Comparison of ENCODE assay signal across 8 mouse cellular contexts in the genomic region with DNA sequence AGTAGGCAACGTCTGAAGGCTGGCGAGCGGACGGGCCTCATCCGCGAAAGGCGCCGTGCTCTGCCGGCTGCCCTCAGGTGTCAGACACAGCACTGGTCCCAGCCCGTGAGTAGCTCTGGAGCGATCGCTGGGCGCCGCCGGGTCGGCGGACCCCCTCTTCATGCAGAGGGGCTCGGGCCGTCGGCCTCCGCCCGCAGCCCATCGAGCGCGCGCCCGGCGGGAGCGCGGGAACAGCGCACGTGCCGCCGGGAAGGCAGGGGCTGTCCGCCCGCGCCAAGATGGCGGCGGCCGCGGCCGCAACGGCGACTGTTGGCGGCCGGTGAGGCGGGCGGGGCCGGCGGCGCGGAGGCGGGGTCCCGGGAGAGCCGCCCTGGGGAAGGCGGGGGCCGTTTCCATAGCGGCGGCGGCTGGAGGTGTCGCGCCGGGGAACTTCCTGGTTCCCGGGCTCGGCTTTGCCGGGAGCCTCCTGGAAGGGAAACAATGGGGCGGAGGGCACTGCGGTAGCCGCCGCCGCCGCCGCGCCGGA. TPM values are rescaled to one million over a fixed set of nuclear protein-coding genes. Genes with fewer than 3 reads are reported as not detected.
DNase-seq lines count a peak whose midpoint lies in the region; ATAC-seq and TF ChIP-seq lines count a peak whose summit lies in the region.

A gene (plus strand): TSS at position 292 of the 526 bp plus-strand sequence.

- H3K36me3 ChIP-seq in forebrain, embryonic 14.5 days (ENCODE audit: control insufficient read depth, insufficient read depth, low read length) = no peaks in the 10 kb centered on the region
- no peaks in the 10 kb centered on the region for H3K36me3 ChIP-seq in neural tube, embryonic 14.5 days (ENCODE audit: control insufficient read depth, insufficient read depth, low read length)
- no peaks in the 10 kb centered on the region for H3K36me3 ChIP-seq in testis, adult 2 months (ENCODE audit: control insufficient read depth, insufficient read depth, low read length)

- H3K9me3 ChIP-seq in forebrain, embryonic 14.5 days (replicated peaks; ENCODE audit: control insufficient read depth, low read length) = no peaks in the 10 kb centered on the region
- no peaks in the 10 kb centered on the region for H3K9me3 ChIP-seq in neural tube, embryonic 14.5 days (ENCODE audit: control insufficient read depth, low read length)

- H3K4me3 ChIP-seq in forebrain, embryonic 14.5 days (ENCODE audit: low read depth, low read length) = peak within 1 kb of the TSS; percentile 95
- peak within 1 kb of the TSS; percentile 90 for H3K4me3 ChIP-seq in neural tube, embryonic 14.5 days (ENCODE audit: low read depth, low read length)
- peak within 1 kb of the TSS; percentile 90 for H3K4me3 ChIP-seq in testis, adult 2 months (ENCODE audit: control insufficient read depth, low read depth, low read length)

- peak within 1 kb of the TSS; percentile 94 for H3K27ac ChIP-seq in forebrain, embryonic 14.5 days (ENCODE audit: low read depth, low read length)
- peak within 1 kb of the TSS; percentile 97 for H3K27ac ChIP-seq in neural tube, embryonic 14.5 days (ENCODE audit: low read depth, low read length)
- peak within 1 kb of the TSS; percentile 86 for H3K27ac ChIP-seq in testis, adult 2 months (ENCODE audit: control insufficient read depth, insufficient read depth, low read depth, low read length)

- DNase-seq in ES-CJ7 (ENCODE audit: low read depth, low spot score) = peak; percentile 24
- peak; percentile 80 for DNase-seq in cerebellum, adult 11 months
- DNase-seq in forebrain, embryonic 14.5 days (ENCODE audit: low spot score) = peak; percentile 83
- peak; percentile 94 to 96 for DNase-seq in heart, postnatal 14 days
- peak; percentile 64 to 79 for DNase-seq in layer of hippocampus, adult 18-20 months (ENCODE audit: low spot score in 2 of 2)
- peak; percentile 92 to 94 for DNase-seq in lung, adult 18-20 months

- peak within 1 kb of the TSS; percentile 64 for H3K4me2 ChIP-seq in forebrain, embryonic 14.5 days (ENCODE audit: low read length)
- peak within 1 kb of the TSS; percentile 68 for H3K4me2 ChIP-seq in neural tube, embryonic 14.5 days (ENCODE audit: low read depth, low read length)

- H3K27me3 ChIP-seq in forebrain, embryonic 14.5 days (replicated peaks; ENCODE audit: control insufficient read depth, insufficient read depth, low read length) = no peaks in the 10 kb centered on the region
- no peaks in the 10 kb centered on the region for H3K27me3 ChIP-seq in neural tube, embryonic 14.5 days (ENCODE audit: control insufficient read depth, insufficient read depth, low read length)
- no peaks in the 10 kb centered on the region for H3K27me3 ChIP-seq in testis, adult 2 months (ENCODE audit: control insufficient read depth, insufficient read depth, low read length)

- intact Hi-C loops in heart, postnatal 14 days (cut with DNase I) = loop anchor here (2.0 to 5.0 kb wide), 4 partner anchors 66 to 110 kb away; a partner anchor contains a TSS

- peaks cover 16% of the 10 kb centered on the region for H3K4me1 ChIP-seq in forebrain, embryonic 14.5 days (ENCODE audit: control insufficient read depth, insufficient read depth, low read length)
- peaks cover 13% of the 10 kb centered on the region for H3K4me1 ChIP-seq in neural tube, embryonic 14.5 days (ENCODE audit: control insufficient read depth, insufficient read depth, low read length)
- H3K4me1 ChIP-seq in testis, adult 2 months (ENCODE audit: control insufficient read depth, insufficient read depth, low read length) = no peaks in the 10 kb centered on the region; the same call in 1 of the 2 replicates

- H3K9ac ChIP-seq in forebrain, embryonic 14.5 days (ENCODE audit: low read length) = peak within 1 kb of the TSS; percentile 95
- peak within 1 kb of the TSS; percentile 98 for H3K9ac ChIP-seq in neural tube, embryonic 14.5 days (replicated peaks; ENCODE audit: low read depth, low read length)

- peak; percentile 86 for TF ChIP-seq POLR2A in testis, adult 2 months (IDR thresholded peaks at IDR 0.05; ENCODE audit: control insufficient read depth, low read depth, low read length)

- TF ChIP-seq CTCF in testis, adult 2 months (IDR thresholded peaks at IDR 0.05; ENCODE audit: control insufficient read depth, insufficient read depth, insufficient replicate concordance, low read depth, low read length) = no peak

- peak; percentile 92 for ATAC-seq in forebrain, embryonic 14.5 days
- peak; percentile 90 for ATAC-seq in neural tube, embryonic 14.5 days (ENCODE audit: low read depth)

- WGBS in forebrain, embryonic 14.5 days = under 1% methylated on average over 65 of the region's 75 CpGs
- under 1% methylated on average over 31 of the region's 75 CpGs for WGBS in neural tube, embryonic 14.5 days

RNA-seq across cellular contexts. Expression of the gene that starts here (rescaled TPM):
- 6.6 and 9.8 TPM in 2 replicates for polyA plus RNA-seq in forebrain, embryonic 14.5 days (2014; fragmentation: Nextera tagmentation; extraction: Ambion mirVana)
- 1 to 10 TPM; 8.5 to 9.1 TPM for total RNA-seq in heart, postnatal 14 days (2021)
- 10 to 100 TPM; 11.8 to 12.5 TPM for total RNA-seq in layer of hippocampus, adult 18-20 months (2021)
- polyA plus RNA-seq in neural tube, embryonic 14.5 days (2014; fragmentation: Nextera tagmentation; extraction: Ambion mirVana) = 10.0 and 10.3 TPM in 2 replicates
- polyA plus RNA-seq in testis, adult 2 months (2012; rRNA removed) = 6.9 and 8.8 TPM in 2 replicates

Comparison
In these comparisons a context has a peak if more than half of its experiments do, and no peak if none do; other contexts are left out.
1. Peak in every context shown above with its lines: DNase-seq, ATAC-seq, H3K4me3 ChIP-seq and H3K27ac ChIP-seq.
2. DNase-seq: peak in every context shown above with its lines; median percentile 95 in heart, postnatal 14 days; 93 in lung, adult 18-20 months; 83 in forebrain, embryonic 14.5 days; 80 in cerebellum, adult 11 months; 72 in layer of hippocampus, adult 18-20 months; 24 in ES-CJ7.